Mouse (Mus musculus) c-Kit-positive CD71-positive TER-119-negative erythroid progenitor cells, embryonic 14.5 days (primary cell): ENCODE results near the gene Fam84b.

Experiments used
- DNase-seq: peaks from one replicate; pipeline ENCODE4 v3.0.0-alpha.2; 2013; ENCODE audit warnings: low read depth

Gene Fam84b

DNA sequence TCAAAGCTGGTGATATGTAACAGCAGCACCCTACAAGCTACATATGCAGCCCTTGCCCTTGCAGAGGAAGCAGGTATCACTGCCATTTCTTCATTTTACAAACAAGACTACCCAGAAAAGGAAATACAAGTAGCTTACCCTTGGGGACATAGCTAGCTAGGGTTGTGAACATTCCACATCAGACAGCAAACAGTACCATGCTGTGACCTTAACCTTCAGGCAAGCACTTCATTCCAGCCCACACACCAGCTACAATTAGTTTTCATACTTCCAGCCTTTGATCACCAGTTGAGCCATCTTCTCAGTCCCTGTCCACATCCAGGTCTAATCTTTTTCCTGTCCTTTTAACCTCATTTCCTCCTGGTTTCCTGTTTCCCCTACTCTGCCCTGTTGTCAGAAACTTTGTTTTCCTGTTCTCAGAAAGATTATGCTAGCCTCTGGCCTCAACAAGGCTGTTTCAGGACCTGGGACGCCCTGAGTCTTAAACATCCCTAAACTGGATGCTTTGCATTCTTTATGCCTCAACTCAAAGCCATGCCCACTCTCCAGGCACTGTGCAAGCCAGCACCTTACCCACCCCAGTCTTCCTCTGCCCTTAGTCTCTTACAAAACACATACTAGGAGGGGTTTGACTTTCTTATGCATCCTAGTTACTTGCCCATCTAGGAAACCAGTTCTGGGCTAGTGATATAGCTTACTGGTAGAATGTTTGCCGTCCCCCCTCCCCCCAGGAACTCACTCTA is 19.9 kb downstream of the Fam84b start:
- DNase-seq = no peak

DNA sequence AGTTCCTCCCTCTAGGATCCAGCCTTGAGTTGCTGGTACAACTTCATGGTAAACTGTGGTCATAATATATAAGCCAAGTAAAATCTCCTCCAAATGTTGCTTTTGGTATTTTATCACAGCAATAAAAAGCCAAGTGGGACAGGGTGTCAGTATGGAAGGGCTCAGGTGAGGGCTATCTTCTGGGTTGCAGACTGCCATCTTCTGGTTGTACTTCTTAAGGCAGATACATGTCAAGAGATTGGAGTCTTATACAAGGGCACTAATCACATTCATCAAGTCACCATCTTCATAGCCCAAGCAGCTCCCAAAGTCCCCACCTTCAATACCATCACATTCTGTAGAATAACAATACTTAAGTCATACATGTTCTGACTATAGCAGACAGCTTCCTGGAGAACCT is 21.0 kb downstream of the Fam84b start:
- no peak for DNase-seq

DNA sequence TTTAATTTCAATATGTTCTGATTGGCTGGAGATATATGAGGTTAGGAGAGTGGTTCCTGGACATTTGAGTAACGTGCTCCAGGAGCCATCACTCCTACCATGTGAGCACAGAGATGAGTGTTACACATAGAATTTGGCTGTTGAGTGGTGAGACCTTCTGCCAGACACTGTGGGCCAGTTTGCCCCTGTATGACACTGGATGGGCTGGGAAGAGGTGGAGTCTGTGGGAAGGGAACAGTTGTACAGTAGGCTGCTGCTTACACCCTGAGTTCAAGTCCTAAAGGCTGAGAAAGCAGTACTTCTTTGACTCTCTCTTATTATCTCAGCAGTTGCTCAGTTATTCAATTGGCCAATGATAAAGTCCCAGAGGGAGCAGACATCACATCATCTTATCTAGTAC is 27.4 kb downstream of the Fam84b start:
- no peak for DNase-seq

DNA sequence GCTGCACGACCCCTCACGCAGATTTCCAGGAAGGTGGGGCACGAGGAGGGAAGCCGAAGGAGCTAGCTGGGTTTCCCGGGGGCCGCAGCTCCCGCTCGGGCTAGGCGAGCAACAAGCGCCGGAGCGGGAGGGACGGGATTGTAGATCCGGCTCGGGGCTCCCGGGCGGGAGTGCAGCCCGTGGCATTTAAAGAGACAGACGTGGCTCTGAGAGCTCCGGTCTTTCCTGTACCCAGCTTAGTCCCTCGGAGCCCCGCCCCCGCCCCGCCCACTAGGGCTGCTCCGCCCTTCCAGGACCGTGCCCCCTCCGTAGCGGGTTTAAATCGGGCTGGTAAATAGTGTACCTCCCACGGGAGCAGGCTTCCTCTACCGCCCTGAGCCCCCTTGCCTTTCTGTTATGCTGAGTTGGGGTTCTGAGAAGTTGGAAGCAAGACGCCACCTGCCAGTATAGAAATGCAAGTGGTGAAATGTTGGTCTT is 28.8 kb downstream of the Fam84b start:
- peak; percentile 72 for DNase-seq

DNA sequence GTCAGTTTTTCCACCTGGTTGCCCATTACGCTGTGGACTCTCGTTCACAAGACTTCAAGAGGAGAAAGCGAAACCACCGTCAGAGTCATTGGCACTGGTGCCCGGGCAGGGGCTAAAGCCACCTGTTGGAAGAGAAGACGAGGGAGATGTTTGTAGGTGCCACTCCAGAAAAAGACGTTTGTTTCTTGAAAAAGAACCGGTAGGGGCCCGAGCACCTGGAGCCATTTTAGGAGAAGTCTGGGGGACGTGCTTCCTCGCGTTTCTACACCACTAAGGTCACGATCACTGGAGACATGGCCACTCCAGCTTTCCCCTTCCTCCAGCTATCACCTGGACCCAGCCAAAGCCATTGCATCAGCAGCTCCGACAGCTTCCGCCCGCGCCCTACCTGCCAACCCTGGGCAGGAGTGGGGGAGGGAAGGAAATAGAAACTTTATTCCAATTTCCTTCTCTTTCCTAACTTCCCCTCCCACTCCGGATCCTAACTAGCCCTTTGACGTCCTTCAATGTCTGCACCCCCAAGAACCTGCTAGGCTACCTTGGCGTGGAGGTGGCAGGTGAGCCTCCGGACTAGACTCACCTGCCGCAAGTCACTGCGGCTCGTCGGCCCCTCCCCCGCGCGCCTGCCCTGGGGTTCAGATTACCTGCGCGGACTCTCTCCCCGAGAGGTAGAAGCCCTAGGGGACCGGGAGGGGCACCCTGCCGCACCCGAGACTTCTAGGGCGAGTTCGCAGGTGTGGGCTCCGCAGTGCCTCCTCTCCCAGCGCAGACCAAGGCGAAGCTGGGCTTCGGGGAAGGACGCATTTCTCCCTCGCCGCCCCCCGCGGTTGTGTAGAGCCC is 29.5 kb downstream of the Fam84b start:
- DNase-seq = no peak

DNA sequence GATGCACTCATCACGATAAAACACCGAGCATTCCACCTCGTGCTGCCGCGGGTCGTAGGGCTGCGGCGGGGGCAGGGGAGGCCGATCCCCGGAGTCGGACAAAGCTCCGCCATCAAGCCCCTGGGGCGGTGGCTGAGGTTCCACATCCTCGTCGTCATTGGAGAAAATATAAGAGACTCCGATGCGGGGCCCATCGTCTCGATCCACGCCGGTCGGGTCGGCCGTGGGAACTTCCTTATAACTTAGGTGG is 30.0 kb downstream of the Fam84b start:
- no peak for DNase-seq

DNA sequence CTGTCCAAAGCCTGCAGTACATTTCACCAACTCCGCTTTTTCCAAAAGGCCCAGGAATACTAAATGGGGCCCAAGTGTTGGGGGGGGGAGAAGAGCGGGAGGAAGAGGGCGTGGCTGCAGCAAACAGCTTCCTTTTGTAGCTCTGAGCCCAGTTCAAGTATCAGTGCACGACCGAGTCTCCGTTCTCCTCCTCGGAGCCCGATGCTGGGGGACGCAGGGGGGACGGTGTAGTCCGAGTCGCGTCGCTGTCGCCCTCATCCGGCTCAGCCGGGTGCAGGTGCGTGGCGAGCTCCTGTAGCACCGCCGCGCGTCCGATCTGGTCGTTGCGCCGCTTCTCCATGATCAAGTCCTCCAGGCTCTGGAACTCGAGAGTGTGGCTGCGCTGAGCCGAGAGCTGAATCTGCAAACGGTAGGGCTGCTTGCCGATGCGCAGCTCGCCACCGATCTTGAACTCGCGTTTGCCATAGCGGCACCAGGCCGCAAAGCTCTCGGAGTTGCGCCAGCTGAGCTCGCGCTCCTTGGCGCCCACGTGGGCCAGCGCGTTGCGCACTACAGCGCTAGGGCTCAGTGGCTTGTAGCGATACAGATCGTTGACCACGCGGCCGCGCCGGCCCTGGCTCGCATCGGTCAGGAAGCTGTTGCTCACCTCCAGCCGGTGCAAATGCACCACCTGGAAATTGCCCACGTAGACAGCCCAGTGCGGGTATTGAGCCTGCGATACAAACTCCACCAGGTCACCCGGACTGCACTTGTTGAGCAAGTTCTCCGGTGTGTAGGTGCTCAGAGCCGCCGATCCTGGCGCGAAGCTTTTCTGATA is 30.6 kb downstream of the Fam84b start:
- no peak for DNase-seq

DNA sequence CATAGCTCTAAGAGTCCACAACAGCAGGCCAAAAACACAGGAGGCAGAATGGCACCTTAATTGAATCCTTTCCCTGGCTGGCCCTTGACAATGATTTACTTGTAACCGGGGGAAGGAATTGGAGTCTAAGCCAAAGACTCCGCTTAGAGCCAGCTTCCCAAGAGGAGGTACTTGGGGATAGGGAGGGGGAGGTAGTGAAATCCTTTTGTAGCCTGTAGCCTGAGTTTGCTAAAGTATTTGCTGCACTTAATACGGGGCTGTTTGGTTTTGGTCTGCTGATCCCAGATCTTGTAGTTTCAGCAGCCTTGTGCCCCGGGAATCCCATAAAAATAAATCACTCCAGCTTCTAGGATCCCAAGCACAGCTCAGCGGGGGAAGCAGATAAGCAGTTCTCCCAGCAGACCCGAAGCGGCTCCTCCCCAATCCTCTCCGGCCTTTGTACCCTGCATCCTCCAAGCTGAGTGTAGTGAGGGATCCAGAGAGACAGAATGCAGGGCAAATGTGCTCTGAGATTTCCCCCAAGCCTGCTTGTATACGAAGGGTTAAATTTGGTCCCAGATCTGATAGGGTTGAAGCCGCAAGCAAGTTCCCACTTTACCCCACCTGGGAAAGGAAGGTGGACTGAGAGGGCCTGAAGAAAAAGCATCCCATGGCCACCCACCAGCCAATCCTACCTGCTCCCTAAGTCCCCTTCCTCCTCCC is 31.3 kb downstream of the Fam84b start:
- DNase-seq = no peak

DNA sequence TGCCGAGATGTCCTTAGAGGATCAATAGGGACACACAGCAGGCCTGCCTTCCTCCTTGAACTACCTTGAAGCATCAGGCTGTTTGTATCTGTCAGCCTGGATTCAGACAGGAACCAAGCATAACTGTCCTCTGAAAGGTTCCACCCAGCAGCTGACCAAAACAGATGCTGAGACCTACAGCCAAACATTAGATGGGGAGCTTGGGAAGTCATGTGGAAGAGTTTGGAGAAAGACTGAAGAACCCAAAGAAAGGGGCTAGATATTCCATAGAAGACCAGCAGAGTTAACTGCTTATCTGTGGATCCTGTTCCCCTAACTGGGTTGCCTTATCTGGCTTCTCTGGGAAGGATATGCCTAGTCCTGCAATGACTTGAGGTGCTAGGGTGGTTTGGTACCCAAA is 35.1 kb downstream of the Fam84b start:
- DNase-seq = no peak

DNA sequence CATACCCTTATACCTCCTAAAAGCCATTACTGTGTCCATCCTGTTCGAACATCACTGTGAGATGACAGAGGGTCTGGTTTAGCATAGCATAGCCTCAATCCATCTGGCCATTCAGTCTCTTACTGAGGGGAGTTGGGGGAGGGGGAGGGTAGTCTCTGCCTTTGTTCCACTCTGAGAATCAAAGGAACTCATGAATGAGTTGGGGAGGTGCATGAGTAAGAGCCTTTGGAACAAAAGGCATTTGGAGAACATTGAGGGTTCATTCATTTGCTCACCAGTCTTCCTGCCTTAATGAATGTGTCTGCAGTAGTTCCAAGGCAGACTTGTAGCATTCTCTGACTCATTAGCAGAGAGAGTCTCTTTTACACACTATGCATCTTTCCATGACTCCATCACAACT is 37.1 kb downstream of the Fam84b start:
- no peak for DNase-seq

DNA sequence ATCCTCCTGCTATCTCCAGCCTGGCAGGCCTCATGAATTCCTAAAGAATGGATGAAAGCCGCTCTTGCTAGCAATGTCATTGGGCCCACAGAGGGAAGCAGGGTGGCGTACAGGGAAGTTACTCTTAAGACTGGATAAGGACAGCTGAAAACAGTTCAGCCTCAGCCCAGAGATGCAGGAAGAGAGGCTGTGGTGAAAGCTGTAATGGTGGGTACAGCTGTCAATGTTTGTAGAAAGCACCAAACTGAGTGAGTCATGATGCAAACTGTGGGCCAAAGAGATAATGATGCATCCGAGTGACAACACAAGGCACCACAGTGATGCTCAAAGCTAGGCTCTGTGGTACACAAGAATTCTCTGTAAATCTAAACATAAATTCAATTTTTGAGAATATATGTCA is 39.0 kb downstream of the Fam84b start:
- no peak for DNase-seq

DNA sequence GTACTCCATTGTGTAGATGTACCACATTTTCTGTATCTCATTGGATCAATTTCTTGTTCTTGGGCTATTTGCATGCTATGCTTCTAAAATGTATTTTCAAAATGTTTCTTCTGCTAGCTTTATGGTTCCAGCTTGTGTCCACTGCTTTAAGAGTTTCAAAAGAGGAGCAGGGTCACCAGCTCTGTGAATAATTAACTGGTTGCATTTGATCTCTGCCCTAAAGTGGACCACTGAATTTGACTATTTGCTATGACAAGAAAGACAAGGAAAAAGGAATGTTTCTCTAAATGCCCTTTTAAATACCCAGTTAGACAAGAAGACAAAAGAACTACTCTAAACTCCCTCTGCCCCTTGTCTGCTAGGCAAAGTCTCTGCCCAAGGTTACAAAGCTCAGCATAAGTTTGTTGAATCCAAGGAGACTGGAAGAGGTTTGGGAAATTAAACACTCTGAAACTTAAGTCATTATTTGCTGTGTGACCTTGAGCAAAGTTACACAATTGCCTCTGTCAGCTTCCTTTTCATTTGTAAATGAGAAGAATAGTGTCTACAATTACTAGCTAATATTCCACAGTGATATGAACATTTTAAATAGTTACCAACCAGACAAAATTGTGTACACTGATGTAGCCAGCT is 60.4 kb downstream of the Fam84b start:
- DNase-seq = no peak

DNA sequence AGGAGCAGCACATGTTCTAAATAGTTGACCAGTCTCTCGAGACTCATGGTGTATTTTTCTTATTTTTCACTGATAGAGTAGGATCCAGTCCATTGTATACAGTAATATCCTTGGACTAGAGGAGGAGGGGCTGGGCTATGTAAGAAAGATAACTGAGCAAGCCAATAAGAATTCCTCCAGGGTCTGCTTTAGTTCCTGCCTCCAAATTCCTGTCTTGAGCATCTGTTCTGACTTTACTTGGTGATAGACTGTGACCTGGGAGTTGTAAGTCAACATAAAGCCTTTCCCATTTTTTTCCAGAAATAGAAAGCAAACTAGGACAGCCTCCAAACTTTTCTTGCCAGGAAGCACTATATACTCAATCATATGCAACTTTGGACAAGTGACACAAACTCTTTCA is 64.5 kb downstream of the Fam84b start:
- no peak for DNase-seq

DNA sequence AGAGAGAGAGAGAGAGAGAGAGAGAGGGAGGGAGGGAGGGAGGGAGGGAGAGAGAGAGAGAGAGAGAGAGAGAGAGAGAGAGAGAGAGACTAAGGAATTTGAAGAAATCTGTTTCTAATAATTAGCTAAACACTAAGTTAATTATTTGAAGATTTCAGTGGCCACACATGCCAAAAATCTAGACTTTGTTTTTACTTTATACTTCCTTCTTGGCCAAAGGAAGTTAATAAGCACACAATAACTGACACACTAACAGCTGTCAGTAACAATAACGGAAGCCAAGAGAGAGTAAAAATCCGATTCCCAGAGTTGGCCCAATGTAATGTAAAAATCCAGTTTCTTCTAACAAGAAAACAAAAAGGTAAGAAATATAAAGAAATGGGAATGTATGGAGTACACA is 69.8 kb downstream of the Fam84b start:
- DNase-seq = no peak

DNA sequence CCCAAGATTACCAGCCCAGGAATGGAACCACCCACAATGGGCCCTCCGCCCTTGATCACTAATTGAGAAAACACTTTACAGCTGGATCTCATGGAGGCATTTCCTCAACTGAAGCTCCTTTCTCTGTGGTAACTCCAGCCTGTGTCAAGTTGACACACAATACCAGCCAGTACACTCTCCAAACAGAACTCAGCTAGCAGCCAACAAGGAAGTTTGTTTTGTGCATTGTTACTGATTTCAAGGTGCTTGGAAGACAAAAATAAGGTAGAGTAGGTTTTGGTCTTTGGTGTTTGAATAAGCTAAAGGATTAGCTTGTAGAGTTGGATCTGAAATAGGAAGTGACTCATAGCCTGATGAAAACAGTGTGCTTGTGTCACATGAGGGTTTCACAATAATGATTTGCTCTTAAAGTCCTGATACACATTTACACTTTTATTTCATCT is 74.0 kb downstream of the Fam84b start:
- DNase-seq = no peak

DNA sequence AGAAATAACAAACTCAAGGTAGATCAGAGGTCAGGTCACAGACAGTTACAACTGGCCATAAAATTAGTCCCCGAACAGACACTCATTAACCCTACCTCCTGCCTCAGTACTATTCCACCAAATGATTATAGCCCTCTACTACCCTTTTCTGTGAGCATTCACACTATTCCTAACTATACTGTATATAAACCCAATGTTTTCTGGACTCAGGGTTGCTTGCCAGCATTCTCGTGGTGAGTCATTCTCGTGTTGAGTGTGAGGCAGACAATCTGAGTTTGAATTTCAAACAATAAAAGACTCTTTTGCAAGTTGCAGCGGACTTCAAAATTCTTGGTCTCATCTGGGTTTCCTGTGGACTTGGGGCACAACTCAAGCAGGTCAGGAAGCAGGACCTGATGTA is 74.5 kb downstream of the Fam84b start:
- no peak for DNase-seq
